Mouse (Mus musculus) MEL (cell line): ENCODE results near the gene Tln2. TPM values are rescaled to one million over a fixed set of nuclear protein-coding genes. Genes with fewer than 3 reads are reported as not detected.

ENCODE experiments used
- DNase-seq: peaks from one replicate; pipeline ENCODE4 v3.0.0; 2011; ENCODE audit warnings: low read depth, low spot score
- H3K27ac ChIP-seq: 2 replicates; pipeline ENCODE4 v1.5.1; 2012; ENCODE audit warnings: low read depth, mild to moderate bottlenecking, control low read depth, low read length, moderate library complexity; ENCODE audit not compliant: control insufficient read depth
- H3K27me3 ChIP-seq, 2 experiments: fragments of 150-350 bp in 1 of 2; sonication (generic) in 1 of 2; 2 replicates each; pipeline ENCODE4 v1.6.1; 2012; ENCODE audit warnings: low read length in 2 of 2, mild to moderate bottlenecking in 2 of 2, improper control_type of control experiment in 1 of 2, moderate library complexity in 1 of 2; ENCODE audit not compliant: insufficient read depth in 2 of 2, control insufficient read depth in 1 of 2
- H3K36me3 ChIP-seq, 2 experiments: 2 replicates each; pipeline ENCODE4 v1.6.1; 2012 to 2014; ENCODE audit warnings: low read length in 2 of 2, improper control_type of control experiment in 1 of 2, inconsistent platforms in 1 of 2, mild to moderate bottlenecking in 1 of 2; ENCODE audit not compliant: insufficient read depth in 2 of 2, control insufficient read depth in 1 of 2
- H3K4me1 ChIP-seq, 2 experiments: fragments of 150-350 bp in 1 of 2; sonication (generic) in 1 of 2; 2 replicates each; pipeline ENCODE4 v1.6.1; 2012; ENCODE audit warnings: low read length in 2 of 2, improper control_type of control experiment in 1 of 2, mild to moderate bottlenecking in 1 of 2; ENCODE audit not compliant: insufficient read depth in 2 of 2, control insufficient read depth in 1 of 2
- H3K4me3 ChIP-seq, 2 experiments: fragments of 150-350 bp in 1 of 2; sonication (generic) in 1 of 2; 2 replicates each; pipeline ENCODE4 v1.5.1; 2012; ENCODE audit warnings: low read depth in 2 of 2, low read length in 2 of 2, mild to moderate bottlenecking in 2 of 2, moderate library complexity in 2 of 2, control low read depth in 1 of 2, improper control_type of control experiment in 1 of 2; ENCODE audit not compliant: control insufficient read depth in 1 of 2, insufficient read depth in 1 of 2
- H3K79me2 ChIP-seq: 2 replicates; pipeline ENCODE4 v1.6.1; 2012; ENCODE audit warnings: mild to moderate bottlenecking, low read length, moderate library complexity; ENCODE audit not compliant: control insufficient read depth, poor library complexity, insufficient read depth
- H3K9ac ChIP-seq: 2 replicates; pipeline ENCODE4 v1.6.1; 2012; ENCODE audit warnings: low read depth, mild to moderate bottlenecking, control low read depth, low read length, moderate library complexity; ENCODE audit not compliant: control insufficient read depth, poor library complexity, severe bottlenecking
- H3K9me3 ChIP-seq: fragments of 150-350 bp; sonication (generic); replicated peaks from 2 replicates; pipeline ENCODE4 v1.6.1; 2012; ENCODE audit warnings: mild to moderate bottlenecking, low read length, improper control_type of control experiment, moderate library complexity; ENCODE audit not compliant: insufficient read depth
- CHD2 ChIP-seq: IDR thresholded peaks from 2 replicates; pipeline ENCODE4 v1.6.1; 2011; ENCODE audit warnings: low read length, improper control_type of control experiment
- CTCF ChIP-seq, 3 experiments: IDR thresholded peaks in 2 of 3; conservative IDR thresholded peaks in 1 of 3; 2 replicates each; pipeline ENCODE4 v1.5.1; 2011 to 2012; ENCODE audit warnings: low read length in 3 of 3, low read depth in 2 of 3, mild to moderate bottlenecking in 2 of 3, improper control_type of control experiment in 1 of 3, inconsistent platforms in 1 of 3, mixed read lengths in 1 of 3, moderate library complexity in 1 of 3; ENCODE audit not compliant: control insufficient read depth in 1 of 3, insufficient read depth in 1 of 3, poor library complexity in 1 of 3, severe bottlenecking in 1 of 3
- ELF1 ChIP-seq: IDR thresholded peaks from 2 replicates; pipeline ENCODE4 v1.6.1; 2014; ENCODE audit warnings: low read depth, mild to moderate bottlenecking, inconsistent platforms, low read length, improper control_type of control experiment, moderate library complexity
- ETS1 ChIP-seq: IDR thresholded peaks from 2 replicates; pipeline ENCODE4 v1.6.1; 2012; ENCODE audit warnings: low read depth, mild to moderate bottlenecking, inconsistent platforms, low read length, improper control_type of control experiment, moderate library complexity
- HCFC1 ChIP-seq: IDR thresholded peaks from 2 replicates; pipeline ENCODE4 v1.6.1; 2012; ENCODE audit warnings: low read depth, mild to moderate bottlenecking, inconsistent platforms, low read length, improper control_type of control experiment, moderate library complexity
- MAX ChIP-seq: IDR thresholded peaks from 2 replicates; pipeline ENCODE4 v1.6.1; 2011; ENCODE audit warnings: low read length, improper control_type of control experiment
- MAZ ChIP-seq: IDR thresholded peaks from 2 replicates; pipeline ENCODE4 v1.6.1; 2012; ENCODE audit warnings: low read depth, mild to moderate bottlenecking, inconsistent platforms, low read length, improper control_type of control experiment
- POLR2A ChIP-seq, 2 experiments: IDR thresholded peaks; 2 replicates each; pipeline ENCODE4 v1.6.1; 2011 to 2012; ENCODE audit warnings: low read length in 2 of 2, mild to moderate bottlenecking in 2 of 2, control low read depth in 1 of 2, improper control_type of control experiment in 1 of 2, low read depth in 1 of 2, moderate library complexity in 1 of 2; ENCODE audit not compliant: control insufficient read depth in 1 of 2, insufficient read depth in 1 of 2, poor library complexity in 1 of 2
- POLR2AphosphoS2 ChIP-seq: IDR thresholded peaks from 2 replicates; pipeline ENCODE4 v1.6.1; 2011; ENCODE audit warnings: low read length, improper control_type of control experiment
- POLR2AphosphoS5 ChIP-seq: IDR thresholded peaks from 2 replicates; pipeline ENCODE4 v1.6.1; 2012; ENCODE audit warnings: low read depth, borderline replicate concordance, mild to moderate bottlenecking, inconsistent platforms, low read length, moderate library complexity, mixed read lengths
- SMC3 ChIP-seq: IDR thresholded peaks from 2 replicates; pipeline ENCODE4 v1.6.1; 2011; ENCODE audit warnings: low read depth, low read length, improper control_type of control experiment
- TAL1 ChIP-seq: IDR thresholded peaks from 2 replicates; pipeline ENCODE4 v1.6.1; 2012; ENCODE audit warnings: mild to moderate bottlenecking, inconsistent platforms, low read length, moderate library complexity, mixed read lengths
- TBP ChIP-seq: IDR thresholded peaks from 2 replicates; pipeline ENCODE4 v1.8.0; 2011; ENCODE audit warnings: low read depth, low read length, improper control_type of control experiment
- polyA plus RNA-seq, 2 experiments: library from polyadenylated mRNA; stranded (reverse) in 1 of 2; unstranded in 1 of 2; fragments of >175 nt in 1 of 2; fragments of >200 nt in 1 of 2; gene quantifications; 2 replicates each; pipeline versions ENCODE4 v1.2.1 to v1.2.4; 2012; ENCODE audit warnings: low replicate concordance in 2 of 2, low read depth in 1 of 2; ENCODE audit not compliant: insufficient read length in 2 of 2, insufficient read depth in 1 of 2, missing spikeins in 1 of 2
- total RNA-seq: library from RNA; depleted of rRNA; stranded (reverse); fragments of 300-350 nt; gene quantifications from 2 replicates; pipeline ENCODE4 v1.2.3, GENCODE M21; 2012

Gene Tln2
- total and polyA plus RNA-seq, 3 experiments: not detected

DNA sequence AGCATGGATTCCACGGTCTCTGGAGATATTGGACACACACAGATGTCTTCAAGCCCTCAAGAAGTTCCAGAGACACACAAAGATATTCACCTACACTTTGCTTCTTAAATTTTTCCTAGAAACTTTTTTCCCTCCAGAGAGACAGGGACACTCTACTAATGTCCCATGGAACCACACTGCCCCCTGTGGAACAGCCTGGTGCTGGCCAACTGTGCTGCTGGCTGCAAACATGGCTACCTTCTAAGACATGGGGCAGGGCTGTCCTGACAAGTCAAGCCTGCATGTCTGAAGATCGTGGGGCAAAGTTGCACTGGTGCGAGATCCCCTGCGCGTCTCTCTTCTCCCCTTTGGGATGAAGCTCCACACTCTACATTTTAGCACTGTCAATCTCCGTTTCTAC is 346.2 kb downstream of the Tln2 start:
- no peak overlapping the region for H3K4me3 ChIP-seq
- no peaks in the 10 kb centered on the region for H3K27me3 ChIP-seq
- no peaks in the 10 kb centered on the region for H3K79me2 ChIP-seq
- no peaks in the 10 kb centered on the region for H3K9me3 ChIP-seq
- no peak overlapping the region for H3K27ac ChIP-seq
- no peak overlapping the region for H3K9ac ChIP-seq
- DNase-seq: no peak
- TF ChIP-seq CTCF (IDR thresholded peaks at IDR 0.05 in 2 of 3, conservative IDR thresholded peaks at IDR 0.05 in 1 of 3; ENCODE audit: control insufficient read depth in 1 of 3, insufficient read depth in 1 of 3, low read depth in 2 of 3, low read length in 3 of 3, poor library complexity in 1 of 3, severe bottlenecking in 1 of 3): 0 out of 6 replicates have a peak, but pooled peaks of 1 of the 3 experiments have one; percentile 5
- no peak for TF ChIP-seq TBP
- no peaks in the 10 kb centered on the region for H3K36me3 ChIP-seq
- no peaks in the 10 kb centered on the region for H3K4me1 ChIP-seq

- TF ChIP-seq POLR2A (IDR thresholded peaks at IDR 0.05; ENCODE audit: control insufficient read depth in 1 of 2, insufficient read depth in 1 of 2, low read depth in 1 of 2, low read length in 2 of 2, poor library complexity in 1 of 2): no peak
- no peak for TF ChIP-seq POLR2AphosphoS2
- TF ChIP-seq TAL1: no peak
- TF ChIP-seq ETS1: no peak
- TF ChIP-seq CHD2: no peak
- no peak for TF ChIP-seq HCFC1
- no peak for TF ChIP-seq POLR2AphosphoS5
- no peak for TF ChIP-seq MAZ
- TF ChIP-seq SMC3: no peak
- H3K4me3 ChIP-seq: no peak overlapping the region
- DNase-seq: no peak
- no peaks in the 10 kb centered on the region for H3K27me3 ChIP-seq
- no peak overlapping the region for H3K27ac ChIP-seq
- no peaks in the 10 kb centered on the region for H3K36me3 ChIP-seq
- H3K9ac ChIP-seq: no peak overlapping the region
- H3K4me1 ChIP-seq: no peaks in the 10 kb centered on the region
- no peaks in the 10 kb centered on the region for H3K79me2 ChIP-seq
- H3K9me3 ChIP-seq: no peaks in the 10 kb centered on the region
Observed at GRCm38 (mm10) chr9:67211220-67211619, 348.3 kb downstream of the Tln2 start.

- no peaks in the 10 kb centered on the region for H3K79me2 ChIP-seq
- H3K27me3 ChIP-seq: no peaks in the 10 kb centered on the region
- no peak for DNase-seq
- no peaks in the 10 kb centered on the region for H3K4me1 ChIP-seq
- H3K4me3 ChIP-seq: no peak overlapping the region
- no peak overlapping the region for H3K27ac ChIP-seq
- no peak overlapping the region for H3K9ac ChIP-seq
- H3K9me3 ChIP-seq: no peaks in the 10 kb centered on the region
- no peaks in the 10 kb centered on the region for H3K36me3 ChIP-seq
- TF ChIP-seq ELF1 (no peak), MAX (no peak), POLR2AphosphoS5 (no peak), MAZ (no peak)
- TF ChIP-seq, all 39 proteins: peak for 0
Observed at GRCm38 (mm10) chr9:67209451-67209850, 350.1 kb downstream of the Tln2 start.
